Mouse (Mus musculus) stomach, embryonic 14.5 days (tissue): ENCODE measurements at regions not wholly inside any gene's neighbourhood (a gene's known extent, or its start where the extent isn't known, plus 50 kb on each side); places are given as distances from the start of the nearest gene placed in this dataset.
"Not testable (repeated sequence)": the region's sequence is repeated elsewhere in the genome, so short reads cannot be mapped to it uniquely, and the experiment has no call there.

ENCODE experiments used
- ATAC-seq: fragments of 200-750 bp; cut with Nextera tagmentation; 2 replicates; pipeline ENCODE4 v1.8.0; 2017; ENCODE audit warnings: low read depth, moderate TSS enrichment; ENCODE audit not compliant: insufficient number of reproducible peaks, insufficient read depth, low FRiP score
- H3K27ac ChIP-seq: fragments of 300-500 bp; sonication (generic); 2 replicates; pipeline ENCODE4 v1.5.1; 2014; ENCODE audit warnings: mild to moderate bottlenecking, low read length, moderate library complexity, mixed read lengths
- H3K27me3 ChIP-seq: fragments of 300-500 bp; sonication (generic); 2 replicates; pipeline ENCODE4 v1.6.1; 2014; ENCODE audit warnings: low read length, control low read depth, mixed read lengths; ENCODE audit not compliant: control insufficient read depth, insufficient read depth
- H3K36me3 ChIP-seq: fragments of 300-500 bp; sonication (generic); 2 replicates; pipeline ENCODE4 v1.6.1; 2014; ENCODE audit warnings: mild to moderate bottlenecking, control low read depth, low read length, moderate library complexity, mixed read lengths; ENCODE audit not compliant: control insufficient read depth, insufficient read depth
- H3K4me1 ChIP-seq: fragments of 300-500 bp; sonication (generic); 2 replicates; pipeline ENCODE4 v1.6.1; 2014; ENCODE audit warnings: low read length, control low read depth, mixed read lengths; ENCODE audit not compliant: control insufficient read depth, insufficient read depth
- H3K4me2 ChIP-seq: fragments of 300-500 bp; sonication (generic); replicated peaks from 2 replicates; pipeline ENCODE4 v1.6.1; 2014; ENCODE audit warnings: low read depth, low read length, control low read depth
- H3K4me3 ChIP-seq: fragments of 300-500 bp; sonication (generic); 2 replicates; pipeline ENCODE4 v1.5.1; 2014; ENCODE audit warnings: low read depth, low read length, control low read depth
- H3K9ac ChIP-seq: fragments of 300-500 bp; sonication (generic); replicated peaks from 2 replicates; pipeline ENCODE4 v1.6.1; 2014; ENCODE audit warnings: low read depth, mild to moderate bottlenecking, control low read depth, low read length, moderate library complexity, mixed read lengths
- H3K9me3 ChIP-seq: fragments of 300-500 bp; sonication (generic); 2 replicates; pipeline ENCODE4 v1.6.1; 2016; ENCODE audit warnings: low read depth, low read length, control low read depth; ENCODE audit not compliant: control insufficient read depth
- WGBS: fragments of 180-500 bp; shearing (Covaris S2); extraction: QIAGEN DNeasy Blood & Tissue Kit; methylation state at CpG from one replicate; pipeline ENCODE4 v1.1.7; 2014; 5-methylcytosine and 5-hydroxymethylcytosine counted together

GRCm38 (mm10) chr17:42956588-42956987 lies 59.8 kb upstream of the Tnfrsf21 start:
- H3K9ac ChIP-seq = no peak overlapping the region
- H3K27ac ChIP-seq = no peak overlapping the region
- no peak overlapping the region for H3K4me2 ChIP-seq
- H3K36me3 ChIP-seq = no peaks in the 10 kb centered on the region
- H3K27me3 ChIP-seq = no peaks in the 10 kb centered on the region
- no peaks in the 10 kb centered on the region for H3K9me3 ChIP-seq
- no peaks in the 10 kb centered on the region for H3K4me1 ChIP-seq
- ATAC-seq = no peak
- H3K4me3 ChIP-seq = no peak overlapping the region
- 65% methylated on average over 5 of the region's 5 CpGs for WGBS

GRCm38 (mm10) chr17:42954722-42955121 lies 61.6 kb upstream of the Tnfrsf21 start:
- H3K27me3 ChIP-seq = no peaks in the 10 kb centered on the region
- no peak overlapping the region for H3K4me3 ChIP-seq
- H3K36me3 ChIP-seq = no peaks in the 10 kb centered on the region
- ATAC-seq = no peak
- no peak overlapping the region for H3K9ac ChIP-seq
- no peaks in the 10 kb centered on the region for H3K4me1 ChIP-seq
- WGBS = 47% methylated on average over 2 of the region's 2 CpGs
- H3K27ac ChIP-seq = no peak overlapping the region
- no peak overlapping the region for H3K4me2 ChIP-seq
- H3K9me3 ChIP-seq = no peaks in the 10 kb centered on the region

- no peak overlapping the region for H3K27ac ChIP-seq
- H3K9ac ChIP-seq = no peak overlapping the region
- ATAC-seq = no peak
- no peaks in the 10 kb centered on the region for H3K4me1 ChIP-seq
- no peaks in the 10 kb centered on the region for H3K36me3 ChIP-seq
- no peak overlapping the region for H3K4me2 ChIP-seq
- no peaks in the 10 kb centered on the region for H3K9me3 ChIP-seq
- WGBS = 83% methylated on average over 2 of the region's 2 CpGs
- H3K4me3 ChIP-seq = no peak overlapping the region
- no peaks in the 10 kb centered on the region for H3K27me3 ChIP-seq
Observed at GRCm38 (mm10) chr17:42944453-42944852, 68.0 kb upstream of the Cd2ap start.

GRCm38 (mm10) chr17:42943272-42943696 lies 66.8 kb upstream of the Cd2ap start:
- peak; percentile 66; the same call in 1 of the 2 replicates for ATAC-seq
- no peak overlapping the region for H3K4me2 ChIP-seq
- H3K27ac ChIP-seq = no peak overlapping the region
- H3K36me3 ChIP-seq = no peaks in the 10 kb centered on the region
- H3K4me3 ChIP-seq = no peak overlapping the region
- H3K4me1 ChIP-seq = no peaks in the 10 kb centered on the region
- H3K9ac ChIP-seq = no peak overlapping the region
- H3K9me3 ChIP-seq = no peaks in the 10 kb centered on the region
- WGBS = 5% methylated on average over 9 of the region's 9 CpGs
- no peaks in the 10 kb centered on the region for H3K27me3 ChIP-seq

- ATAC-seq = no peak
- 58% methylated on average over 7 of the region's 7 CpGs for WGBS
Observed at GRCm38 (mm10) chr17:42939476-42939875, 63.0 kb upstream of the Cd2ap start.

GRCm38 (mm10) chr17:42938579-42938978 lies 62.1 kb upstream of the Cd2ap start:
- Histone ChIP-seq H3K4me3 (no peak overlapping the region), H3K9ac (no peak overlapping the region), H3K27ac (no peak overlapping the region), H3K9me3 (no peaks in the 10 kb centered on the region), H3K4me2 (no peak overlapping the region), H3K27me3 (no peaks in the 10 kb centered on the region), H3K36me3 (no peaks in the 10 kb centered on the region), H3K4me1 (peaks cover 4% of the 10 kb centered on the region; the same call in 1 of the 2 replicates)
- WGBS = 31% methylated on average over 1 of the region's 1 CpGs
- no peak for ATAC-seq

More at GRCm38 (mm10) chr17:42939476-42939875, 63.0 kb upstream of the Cd2ap start:
- no peak overlapping the region for H3K4me3 ChIP-seq
- H3K36me3 ChIP-seq = no peaks in the 10 kb centered on the region
- no peaks in the 10 kb centered on the region for H3K9me3 ChIP-seq
- no peak overlapping the region for H3K9ac ChIP-seq
- no peaks in the 10 kb centered on the region for H3K4me1 ChIP-seq
- H3K27ac ChIP-seq = no peak overlapping the region
- H3K27me3 ChIP-seq = no peaks in the 10 kb centered on the region
- H3K4me2 ChIP-seq = no peak overlapping the region

- ATAC-seq, H3K4me1 ChIP-seq, H3K4me2 ChIP-seq, H3K27ac ChIP-seq, H3K27me3 ChIP-seq, H3K4me3 ChIP-seq, H3K36me3 ChIP-seq, H3K9ac ChIP-seq, H3K9me3 ChIP-seq: not testable (repeated sequence)
- WGBS = 94% methylated on average over 3 of the region's 3 CpGs
Observed at GRCm38 (mm10) chr17:42937480-42937879, 61.0 kb upstream of the Cd2ap start.

GRCm38 (mm10) chr17:42934068-42934467 lies 57.6 kb upstream of the Cd2ap start:
- ATAC-seq = no peak
- WGBS = 46% methylated on average over 3 of the region's 3 CpGs
- H3K36me3 ChIP-seq = no peaks in the 10 kb centered on the region
- no peaks in the 10 kb centered on the region for H3K27me3 ChIP-seq
- no peak overlapping the region for H3K4me2 ChIP-seq
- no peak overlapping the region for H3K4me3 ChIP-seq
- H3K27ac ChIP-seq = no peak overlapping the region; the same call in 1 of the 2 replicates
- peaks cover 4% of the 10 kb centered on the region; the same call in 1 of the 2 replicates for H3K4me1 ChIP-seq
- no peak overlapping the region for H3K9ac ChIP-seq
- H3K9me3 ChIP-seq = no peaks in the 10 kb centered on the region

GRCm38 (mm10) chr17:42933335-42934004 lies 57.0 kb upstream of the Cd2ap start:
- Histone ChIP-seq H3K27ac (no peak overlapping the region; the same call in 1 of the 2 replicates), H3K4me3 (no peak overlapping the region), H3K9me3 (no peaks in the 10 kb centered on the region), H3K9ac (no peak overlapping the region), H3K4me1 (peaks cover 4% of the 10 kb centered on the region; the same call in 1 of the 2 replicates), H3K4me2 (no peak overlapping the region), H3K36me3 (no peaks in the 10 kb centered on the region), H3K27me3 (no peaks in the 10 kb centered on the region)
- no peak for ATAC-seq
- WGBS = 51% methylated on average over 7 of the region's 7 CpGs
